8 mouse cellular contexts compared by ENCODE assay signal in the genomic region with DNA sequence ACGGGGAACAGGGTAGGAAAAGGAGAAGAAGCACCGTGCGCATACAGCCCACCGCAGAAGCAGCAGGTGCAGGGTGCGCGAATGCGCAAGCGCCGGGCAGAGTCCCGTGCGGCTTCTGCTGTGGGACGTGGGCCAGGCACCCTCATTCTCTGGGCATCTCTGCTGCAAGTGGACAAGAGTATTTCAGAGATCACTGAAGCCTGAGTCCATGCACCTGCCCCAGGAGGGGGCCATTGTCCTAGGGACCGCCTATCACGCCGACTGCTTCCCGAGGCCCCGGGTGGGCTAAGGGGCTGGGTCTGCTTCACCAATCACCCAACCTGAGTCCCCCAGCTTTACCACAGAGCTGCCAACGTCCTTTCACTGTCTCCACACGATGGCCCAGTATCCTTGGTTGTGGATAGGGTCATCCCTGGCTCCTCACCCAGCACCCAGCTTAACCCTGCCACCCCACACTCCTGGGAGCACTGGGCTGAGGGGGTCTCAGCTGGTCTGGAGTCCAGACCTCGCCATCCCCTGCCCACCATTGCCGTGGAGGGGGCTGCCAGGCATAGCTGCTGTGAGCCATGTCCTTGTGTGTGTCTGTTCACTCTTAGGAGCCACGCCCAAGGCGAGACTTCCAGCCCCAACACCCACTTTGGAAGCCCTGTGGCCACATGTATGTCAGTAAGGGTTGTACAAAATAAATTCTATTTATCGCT.
DNase-seq lines count a peak whose midpoint lies in the region; ATAC-seq lines count a peak whose summit lies in the region.

No protein-coding gene starts in this region.

- H3K4me2 ChIP-seq in neural tube, embryonic 11.5 days (ENCODE audit: low read depth), result peak overlapping the region; percentile 47
- peak overlapping the region; percentile 33 for H3K4me2 ChIP-seq in limb, embryonic 13.5 days (replicated peaks)
- H3K4me2 ChIP-seq in stomach, embryonic 16.5 days (ENCODE audit: low read depth, low read length), result peak overlapping the region; percentile 34; the same call in 1 of the 2 replicates

- peak overlapping the region; percentile 8 for H3K9ac ChIP-seq in neural tube, embryonic 11.5 days (ENCODE audit: low read length)
- H3K9ac ChIP-seq in limb, embryonic 13.5 days, result no peak overlapping the region
- 0 out of 2 replicates have a peak overlapping the region, but pooled peaks have one; percentile 16 for H3K9ac ChIP-seq in stomach, embryonic 16.5 days (ENCODE audit: low read length)

- H3K4me3 ChIP-seq in neural tube, embryonic 11.5 days (ENCODE audit: low read depth, low read length), result peak overlapping the region; percentile 20
- H3K4me3 ChIP-seq in limb, embryonic 13.5 days, result peak overlapping the region; percentile 18
- peak overlapping the region; percentile 6; the same call in 1 of the 2 replicates for H3K4me3 ChIP-seq in stomach, embryonic 16.5 days (replicated peaks; ENCODE audit: low read length)

- peaks cover 15% of the 10 kb centered on the region; the same call in 1 of the 2 replicates for H3K27me3 ChIP-seq in neural tube, embryonic 11.5 days (ENCODE audit: control insufficient read depth, insufficient read depth, low read length)
- peaks cover 41% of the 10 kb centered on the region for H3K27me3 ChIP-seq in limb, embryonic 13.5 days
- H3K27me3 ChIP-seq in stomach, embryonic 16.5 days (ENCODE audit: control insufficient read depth, insufficient read depth, low read length), result peaks cover 21% of the 10 kb centered on the region

- no peak; the same call in 1 of the 2 replicates for ATAC-seq in neural tube, embryonic 11.5 days (ENCODE audit: insufficient read depth, low FRiP score, low TSS enrichment)
- no peak for ATAC-seq in limb, embryonic 13.5 days (ENCODE audit: low FRiP score, low read depth)
- ATAC-seq in stomach, embryonic 16.5 days (ENCODE audit: insufficient read depth, low FRiP score), result no peak

- H3K9me3 ChIP-seq in neural tube, embryonic 11.5 days (ENCODE audit: control insufficient read depth, low read length), result no peaks in the 10 kb centered on the region
- H3K9me3 ChIP-seq in limb, embryonic 13.5 days, result no peaks in the 10 kb centered on the region
- H3K9me3 ChIP-seq in stomach, embryonic 16.5 days (replicated peaks; ENCODE audit: control insufficient read depth, low read length), result no peaks in the 10 kb centered on the region

- 18% methylated on average over 24 of the region's 24 CpGs for WGBS in neural tube, embryonic 11.5 days
- 25% methylated on average over 24 of the region's 24 CpGs for WGBS in limb, embryonic 13.5 days
- 30% methylated on average over 24 of the region's 24 CpGs for WGBS in stomach, embryonic 16.5 days

- H3K4me1 ChIP-seq in neural tube, embryonic 11.5 days (ENCODE audit: control insufficient read depth, insufficient read depth, low read length), result peaks cover 15% of the 10 kb centered on the region
- H3K4me1 ChIP-seq in limb, embryonic 13.5 days, result peaks cover 25% of the 10 kb centered on the region
- H3K4me1 ChIP-seq in stomach, embryonic 16.5 days (ENCODE audit: control insufficient read depth, insufficient read depth, low read length), result peaks cover 9% of the 10 kb centered on the region

- DNase-seq in cerebellum, postnatal 10 days, result peak; percentile 37 to 45
- DNase-seq in cerebellum, postnatal 4 days (ENCODE audit: low spot score in 2 of 2), result no peak
- no peak for DNase-seq in neural tube, embryonic 11.5 days (ENCODE audit: low spot score)
- no peak for DNase-seq in neural tube, embryonic 10.5 days (ENCODE audit: extremely low spot score, low spot score)
- no peak for DNase-seq in B cell, adult 2 months
- DNase-seq in spleen, adult 18-20 months, result no peak

- H3K27ac ChIP-seq in neural tube, embryonic 11.5 days (ENCODE audit: low read depth, low read length), result no peak overlapping the region
- H3K27ac ChIP-seq in limb, embryonic 13.5 days, result no peak overlapping the region
- no peak overlapping the region for H3K27ac ChIP-seq in stomach, embryonic 16.5 days (ENCODE audit: low read length)

- H3K36me3 ChIP-seq in neural tube, embryonic 11.5 days (ENCODE audit: control insufficient read depth, insufficient read depth, low read length), result no peaks in the 10 kb centered on the region
- H3K36me3 ChIP-seq in limb, embryonic 13.5 days, result no peaks in the 10 kb centered on the region
- no peaks in the 10 kb centered on the region for H3K36me3 ChIP-seq in stomach, embryonic 16.5 days (ENCODE audit: control insufficient read depth, insufficient read depth, low read length)

Comparison
In these comparisons a context has a peak if more than half of its experiments do, and no peak if none do; other contexts are left out.
1. DNase-seq: peak in cerebellum, postnatal 10 days (2 of 2); none in cerebellum, postnatal 4 days (0 of 2), neural tube, embryonic 11.5 days (single experiment), neural tube, embryonic 10.5 days (single experiment), B cell, adult 2 months (0 of 2) and spleen, adult 18-20 months (0 of 2).
2. Peak in every context shown above with its lines, with median percentiles within 50 percentile points of each other: H3K4me2 ChIP-seq and H3K4me3 ChIP-seq.